Mouse (Mus musculus) right cerebral cortex, adult 18-20 months (tissue): Measurements from ENCODE around the gene Defb22.
A peak's percentile ranks its signal among the peaks of the same experiment; 100 is the strongest.

Source experiments
- DNase-seq: peaks from one replicate; pipeline ENCODE4 v3.0.0; 2022; ENCODE audit warnings: mixed read lengths

Gene Defb22

DNA sequence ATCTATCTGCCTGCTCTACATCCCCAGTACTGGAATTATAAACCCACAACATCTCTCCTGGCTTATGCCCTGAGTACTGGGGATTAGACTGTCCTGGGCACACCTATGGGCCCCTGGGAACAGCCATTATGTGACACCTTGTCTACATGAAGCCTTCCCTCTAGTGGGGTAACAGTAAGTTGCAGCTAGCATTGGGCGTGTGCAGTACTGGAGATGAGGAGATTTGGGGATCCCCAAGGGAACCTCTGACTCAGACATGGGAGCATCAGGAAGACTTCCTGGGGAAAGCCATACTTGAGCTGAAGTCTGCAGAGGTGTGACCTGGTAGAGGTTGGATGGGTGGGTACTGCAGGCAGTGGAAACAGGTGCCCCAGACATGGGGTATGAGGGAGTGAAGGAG is 51.0 kb downstream of the Defb22 start:
- DNase-seq, result no peak

DNA sequence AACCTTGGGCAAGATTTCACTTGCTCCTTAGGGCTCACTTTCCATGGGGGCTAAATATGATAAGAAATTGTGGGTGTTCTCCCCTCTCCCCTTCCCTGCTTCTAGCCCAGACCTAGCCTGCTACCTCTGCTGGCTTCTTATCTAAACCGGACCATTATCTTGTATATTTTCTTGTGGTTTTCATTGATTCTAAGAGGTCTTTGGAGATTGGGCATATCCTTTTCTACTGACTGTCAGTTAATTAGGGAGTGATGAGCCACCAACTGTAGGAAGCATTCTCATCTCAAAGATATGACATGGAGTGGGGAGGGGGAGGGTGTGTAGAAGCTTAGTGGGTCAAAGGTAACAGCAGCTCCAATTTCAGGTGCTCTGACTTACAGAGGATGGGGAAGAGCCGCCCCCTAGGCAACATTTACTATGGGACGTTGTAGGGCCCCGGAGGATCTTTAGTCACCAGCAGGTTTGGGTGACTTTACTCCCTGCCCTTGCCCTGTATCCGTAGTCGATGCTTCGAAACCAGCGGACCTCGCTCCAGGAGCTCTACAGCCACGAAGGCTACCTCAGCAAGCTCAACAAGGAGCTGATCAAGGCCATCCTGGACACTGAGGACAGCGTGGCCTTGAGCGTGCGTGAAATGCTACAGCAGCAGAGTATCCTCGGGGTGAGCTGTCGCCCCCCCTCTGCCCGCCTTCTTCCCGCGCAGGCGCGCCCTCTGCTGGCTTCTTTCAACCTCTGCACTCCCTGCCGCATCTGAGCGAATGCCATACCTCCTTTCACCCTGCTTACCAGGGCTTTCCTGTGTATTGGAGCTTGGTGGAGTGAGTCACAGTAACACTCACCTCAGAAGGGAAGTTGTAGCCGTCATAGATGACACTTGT is 52.7 kb downstream of the Defb22 start:
- peak; percentile 85 for DNase-seq

DNA sequence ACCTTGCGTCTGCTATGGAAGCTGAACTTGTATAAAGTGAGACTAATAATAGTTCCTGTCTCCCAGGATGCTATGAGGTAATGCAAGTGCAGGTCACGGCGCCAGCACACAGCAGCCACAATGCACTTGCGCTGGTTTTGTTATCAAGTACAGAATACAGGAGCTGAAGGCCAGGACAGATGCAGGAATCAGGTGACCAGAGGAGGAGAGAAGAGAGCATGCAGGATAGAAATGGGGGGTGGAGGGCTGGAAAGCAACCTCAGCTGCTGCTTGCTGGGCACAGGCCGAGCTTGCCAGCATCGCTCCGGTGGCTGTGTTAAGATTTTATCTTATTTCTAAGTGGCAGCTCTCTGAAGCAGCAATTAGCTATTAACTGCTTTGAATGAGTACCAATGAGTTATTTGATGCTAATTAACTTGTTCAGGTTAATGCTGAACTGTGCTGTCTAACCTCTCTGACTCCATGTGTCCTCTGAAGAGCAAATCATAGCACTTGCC is 53.5 kb downstream of the Defb22 start:
- DNase-seq, result no peak
